Mouse (Mus musculus) urinary bladder, postnatal 10 days (tissue): ENCODE measurements around the gene Aprt.

Experiments used
- DNase-seq: peaks from one replicate; pipeline ENCODE4 v3.0.0; 2022; ENCODE audit warnings: low spot score

The Aprt gene

DNA sequence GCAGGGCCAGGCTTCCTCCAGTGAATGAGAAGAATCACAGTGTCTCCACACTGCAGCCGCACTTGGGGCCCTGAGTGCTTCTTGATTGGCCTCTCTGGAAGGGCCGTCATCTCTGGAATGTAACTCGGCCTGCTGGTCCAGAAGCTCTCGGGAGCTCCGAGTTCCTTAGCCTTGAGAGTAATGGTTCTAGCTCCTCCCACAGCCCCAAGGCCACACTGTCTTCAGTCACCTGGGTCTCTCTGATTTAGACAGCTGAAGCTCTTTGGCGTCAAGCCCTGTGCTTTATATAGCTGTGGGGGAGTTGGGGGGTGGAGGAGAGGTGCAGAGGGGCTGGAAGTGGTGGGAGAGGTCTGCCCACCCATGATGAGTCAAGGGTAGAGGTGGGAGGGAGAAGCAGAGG, 39.7 kb downstream of the Aprt start:
- DNase-seq, result no peak

GRCm38 (mm10) chr8:122531312-122531711, 45.4 kb downstream of the Aprt start:
- DNase-seq, result no peak

GRCm38 (mm10) chr8:122529159-122529558, 47.5 kb downstream of the Aprt start:
- DNase-seq, result no peak

DNA sequence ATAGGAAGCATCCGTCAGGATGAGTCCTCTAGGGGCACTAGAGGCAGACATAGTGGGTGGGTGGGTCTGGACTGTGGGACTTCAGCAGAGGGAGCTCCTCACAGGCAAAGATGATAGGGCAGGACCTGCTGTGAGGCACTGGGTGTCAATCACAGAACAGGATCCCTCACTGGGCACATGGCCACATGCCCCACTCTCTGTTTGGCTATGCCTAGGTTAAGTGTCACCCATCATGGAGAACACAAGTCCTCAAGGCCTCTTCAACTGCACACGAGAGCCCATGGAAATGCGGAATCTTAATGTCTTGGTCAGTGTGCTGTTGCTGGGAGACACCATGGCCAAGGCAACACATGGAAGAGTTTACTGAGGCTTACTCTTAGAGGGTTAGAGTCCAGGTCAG, 48.8 kb downstream of the Aprt start:
- no peak for DNase-seq

- no peak for DNase-seq
Measured at GRCm38 (mm10) chr8:122526526-122527170, 50.1 kb downstream of the Aprt start.

DNA sequence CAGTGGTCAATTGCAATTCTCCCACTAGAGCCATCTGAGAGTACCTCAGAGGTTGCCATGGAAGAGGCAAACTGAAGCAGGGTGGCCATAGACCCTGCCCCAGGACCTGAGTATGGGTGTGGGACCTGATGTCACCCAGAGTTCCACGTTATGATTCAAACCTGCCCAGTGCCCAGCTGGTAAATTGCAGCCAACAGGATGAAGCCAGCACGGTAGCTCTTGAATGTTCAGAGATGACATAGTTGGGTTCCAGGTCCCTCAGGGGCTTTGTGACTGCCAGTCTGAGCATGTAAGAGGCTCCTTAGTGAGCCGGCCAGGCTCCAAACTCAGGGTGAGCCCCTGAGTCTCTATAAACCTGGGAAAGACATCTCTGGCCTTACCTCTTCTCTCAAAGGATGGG, 50.6 kb downstream of the Aprt start:
- no peak for DNase-seq

GRCm38 (mm10) chr8:122525004-122525403, 51.7 kb downstream of the Aprt start:
- no peak for DNase-seq
